Mouse (Mus musculus): Measurements from ENCODE around the gene Scfd2. TPM values are rescaled to one million over a fixed set of nuclear protein-coding genes. Genes with fewer than 3 reads are reported as not detected.

The Scfd2 gene
- polyA plus RNA-seq, 1 experiment from 2014 or later: 14.4 TPM

DNA sequence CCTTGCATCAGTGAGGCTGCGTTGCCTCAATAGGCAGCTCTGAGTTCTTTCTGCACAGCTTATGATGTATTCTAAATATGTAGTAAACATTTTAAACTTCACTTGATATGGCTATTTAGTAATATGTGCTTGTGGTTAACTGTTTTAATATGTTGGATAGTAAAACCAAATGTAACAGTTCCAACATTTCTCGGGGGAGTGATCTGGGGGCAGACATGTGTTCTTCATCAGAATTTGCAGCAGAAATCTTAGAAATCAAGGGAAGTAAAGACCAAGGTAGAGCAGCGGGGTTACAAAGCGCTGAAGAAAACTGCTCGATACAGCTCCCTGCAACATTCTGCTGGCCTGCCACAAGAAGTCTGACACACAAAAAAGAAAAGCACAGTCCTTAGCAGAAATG is 140.2 kb downstream of the Scfd2 start:
- no peak for ATAC-seq (ENCODE audit: insufficient number of reproducible peaks, insufficient read depth, low FRiP score, low read depth)
- Histone ChIP-seq H3K4me3 (ENCODE audit: control insufficient read depth in 1 of 2, insufficient read depth in 1 of 2, low read depth in 1 of 2, low read length in 2 of 2) (no peak overlapping the region), H3K9me3 (ENCODE audit: control insufficient read depth, low read length) (no peaks in the 10 kb centered on the region), H3K27me3 (ENCODE audit: control insufficient read depth, insufficient read depth, low read length) (no peaks in the 10 kb centered on the region), H3K4me1 (ENCODE audit: control insufficient read depth in 2 of 2, insufficient read depth in 2 of 2, low read length in 2 of 2) (peaks cover 13 to 19% of the 10 kb centered on the region in 2 experiments), H3K27ac (replicated peaks in 1 of 2; ENCODE audit: control insufficient read depth in 1 of 2, insufficient read depth in 1 of 2, low read depth in 2 of 2, low read length in 2 of 2) (no peak overlapping the region), H3K4me2 (ENCODE audit: low read length) (no peak overlapping the region), H3K36me3 (ENCODE audit: control insufficient read depth, insufficient read depth, low read length) (no peaks in the 10 kb centered on the region), H3K9ac (ENCODE audit: low read length) (no peak overlapping the region)
- WGBS: 83% methylated on average over 5 of the region's 5 CpGs

- Histone ChIP-seq H3K4me2 (ENCODE audit: low read length) (no peak overlapping the region), H3K9me3 (ENCODE audit: control insufficient read depth, low read length) (no peaks in the 10 kb centered on the region), H3K4me1 (ENCODE audit: control insufficient read depth in 2 of 2, insufficient read depth in 2 of 2, low read length in 2 of 2) (peaks cover 11 to 28% of the 10 kb centered on the region in 2 experiments), H3K27me3 (ENCODE audit: control insufficient read depth, insufficient read depth, low read length) (no peaks in the 10 kb centered on the region), H3K36me3 (ENCODE audit: control insufficient read depth, insufficient read depth, low read length) (no peaks in the 10 kb centered on the region), H3K4me3 (ENCODE audit: control insufficient read depth in 1 of 2, insufficient read depth in 1 of 2, low read depth in 1 of 2, low read length in 2 of 2) (no peak overlapping the region), H3K9ac (ENCODE audit: low read length) (no peak overlapping the region), H3K27ac (replicated peaks in 1 of 2; ENCODE audit: control insufficient read depth in 1 of 2, insufficient read depth in 1 of 2, low read depth in 2 of 2, low read length in 2 of 2) (peak overlapping the region in 1 of 2 experiments; percentile 74; a peak in 3 of 4 replicates)
- ATAC-seq (ENCODE audit: insufficient number of reproducible peaks, insufficient read depth, low FRiP score, low read depth): no peak
- WGBS: 45% methylated on average over 2 of the region's 2 CpGs
Measured at GRCm38 (mm10) chr5:74388849-74389248, 142.7 kb downstream of the Scfd2 start.

GRCm38 (mm10) chr5:74388101-74388500 is 143.5 kb downstream of the Scfd2 start:
- Histone ChIP-seq H3K4me1 (ENCODE audit: control insufficient read depth in 2 of 2, insufficient read depth in 2 of 2, low read length in 2 of 2) (peaks cover 11 to 28% of the 10 kb centered on the region in 2 experiments), H3K36me3 (ENCODE audit: control insufficient read depth, insufficient read depth, low read length) (no peaks in the 10 kb centered on the region), H3K27ac (replicated peaks in 1 of 2; ENCODE audit: control insufficient read depth in 1 of 2, insufficient read depth in 1 of 2, low read depth in 2 of 2, low read length in 2 of 2) (peak overlapping the region; percentile 26 to 74), H3K4me3 (ENCODE audit: control insufficient read depth in 1 of 2, insufficient read depth in 1 of 2, low read depth in 1 of 2, low read length in 2 of 2) (no peak overlapping the region), H3K9ac (ENCODE audit: low read length) (no peak overlapping the region), H3K4me2 (ENCODE audit: low read length) (0 out of 2 replicates have a peak overlapping the region, but pooled peaks have one; percentile 5), H3K27me3 (ENCODE audit: control insufficient read depth, insufficient read depth, low read length) (no peaks in the 10 kb centered on the region), H3K9me3 (ENCODE audit: control insufficient read depth, low read length) (no peaks in the 10 kb centered on the region)
- ATAC-seq (ENCODE audit: insufficient number of reproducible peaks, insufficient read depth, low FRiP score, low read depth): no peak; the same call in 1 of the 2 replicates
- WGBS: 32% methylated on average over 6 of the region's 6 CpGs

GRCm38 (mm10) chr5:74387143-74387886 is 144.2 kb downstream of the Scfd2 start:
- no peak for ATAC-seq (ENCODE audit: insufficient number of reproducible peaks, insufficient read depth, low FRiP score, low read depth)
- Histone ChIP-seq H3K9me3 (ENCODE audit: control insufficient read depth, low read length) (no peaks in the 10 kb centered on the region), H3K27ac (replicated peaks in 1 of 2; ENCODE audit: control insufficient read depth in 1 of 2, insufficient read depth in 1 of 2, low read depth in 2 of 2, low read length in 2 of 2) (peak overlapping the region; percentile 25 to 29; a peak in 2 of 4 replicates), H3K4me3 (ENCODE audit: control insufficient read depth in 1 of 2, insufficient read depth in 1 of 2, low read depth in 1 of 2, low read length in 2 of 2) (no peak overlapping the region), H3K4me1 (ENCODE audit: control insufficient read depth in 2 of 2, insufficient read depth in 2 of 2, low read length in 2 of 2) (peaks cover 11 to 28% of the 10 kb centered on the region in 2 experiments), H3K4me2 (ENCODE audit: low read length) (no peak overlapping the region), H3K9ac (ENCODE audit: low read length) (no peak overlapping the region), H3K36me3 (ENCODE audit: control insufficient read depth, insufficient read depth, low read length) (no peaks in the 10 kb centered on the region), H3K27me3 (ENCODE audit: control insufficient read depth, insufficient read depth, low read length) (no peaks in the 10 kb centered on the region)
- WGBS: 40% methylated on average over 1 of the region's 1 CpGs

DNA sequence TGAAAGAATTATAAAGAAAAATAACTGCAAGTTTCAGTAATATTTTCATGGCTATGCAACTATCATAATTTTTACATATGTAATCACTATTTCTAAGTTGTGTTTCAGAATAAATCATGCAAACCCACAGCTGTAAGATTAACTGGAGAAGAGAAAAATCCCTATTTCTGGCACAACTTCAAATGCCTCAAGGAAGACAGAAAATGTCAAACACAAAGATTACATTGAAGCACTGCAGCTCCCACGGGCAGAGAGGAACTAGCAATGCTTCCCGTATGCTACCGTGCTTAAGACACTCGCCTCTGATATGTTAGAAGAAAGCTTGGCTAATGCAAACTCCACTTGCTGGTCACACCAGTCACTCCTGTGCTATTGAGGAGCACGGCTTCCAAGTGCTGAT is 151.5 kb downstream of the Scfd2 start:
- Histone ChIP-seq H3K36me3 (ENCODE audit: control insufficient read depth, insufficient read depth, low read length) (no peaks in the 10 kb centered on the region), H3K9me3 (ENCODE audit: control insufficient read depth, low read length) (no peaks in the 10 kb centered on the region), H3K4me2 (ENCODE audit: low read length) (no peak overlapping the region), H3K27me3 (ENCODE audit: control insufficient read depth, insufficient read depth, low read length) (no peaks in the 10 kb centered on the region), H3K9ac (ENCODE audit: low read length) (no peak overlapping the region), H3K4me1 (ENCODE audit: control insufficient read depth in 2 of 2, insufficient read depth in 2 of 2, low read length in 2 of 2) (peaks cover 2 to 5% of the 10 kb centered on the region in 2 experiments; a peak in 2 of 4 replicates), H3K27ac (replicated peaks in 1 of 2; ENCODE audit: control insufficient read depth in 1 of 2, insufficient read depth in 1 of 2, low read depth in 2 of 2, low read length in 2 of 2) (0 out of 4 replicates have a peak overlapping the region, but pooled peaks of 1 of the 2 experiments have one; percentile 35), H3K4me3 (ENCODE audit: control insufficient read depth in 1 of 2, insufficient read depth in 1 of 2, low read depth in 1 of 2, low read length in 2 of 2) (no peak overlapping the region)
- WGBS: 41% methylated on average over 5 of the region's 5 CpGs
- no peak for ATAC-seq (ENCODE audit: insufficient number of reproducible peaks, insufficient read depth, low FRiP score, low read depth)

DNA sequence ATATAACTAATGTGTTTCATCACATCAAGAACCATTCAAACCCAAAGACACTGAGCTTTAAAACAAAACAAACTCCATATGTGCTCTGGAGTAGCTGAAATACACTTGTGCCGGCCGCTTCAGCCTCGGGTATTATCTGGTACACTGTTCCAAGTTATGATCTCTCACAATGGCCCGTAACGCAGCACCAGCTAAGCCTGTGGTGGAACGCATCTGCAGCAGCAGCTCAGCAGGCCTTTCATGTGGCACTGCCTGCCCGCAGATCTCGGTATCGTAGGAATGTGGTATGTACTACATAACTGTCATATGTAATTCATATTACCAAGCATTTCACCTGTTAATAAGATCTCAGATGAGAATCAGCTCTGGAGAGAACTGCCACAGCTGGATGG is 164.9 kb downstream of the Scfd2 start:
- Histone ChIP-seq H3K36me3 (ENCODE audit: control insufficient read depth, insufficient read depth, low read length) (no peaks in the 10 kb centered on the region), H3K27me3 (ENCODE audit: control insufficient read depth, insufficient read depth, low read length) (no peaks in the 10 kb centered on the region), H3K9ac (ENCODE audit: low read length) (no peak overlapping the region), H3K27ac (replicated peaks in 1 of 2; ENCODE audit: control insufficient read depth in 1 of 2, insufficient read depth in 1 of 2, low read depth in 2 of 2, low read length in 2 of 2) (no peak overlapping the region), H3K4me1 (ENCODE audit: control insufficient read depth in 2 of 2, insufficient read depth in 2 of 2, low read length in 2 of 2) (peaks cover 6 to 24% of the 10 kb centered on the region in 2 experiments), H3K9me3 (ENCODE audit: control insufficient read depth, low read length) (no peaks in the 10 kb centered on the region), H3K4me3 (ENCODE audit: control insufficient read depth in 1 of 2, insufficient read depth in 1 of 2, low read depth in 1 of 2, low read length in 2 of 2) (no peak overlapping the region), H3K4me2 (ENCODE audit: low read length) (no peak overlapping the region)
- WGBS: 60% methylated on average over 9 of the region's 9 CpGs
- ATAC-seq (ENCODE audit: insufficient number of reproducible peaks, insufficient read depth, low FRiP score, low read depth): no peak

GRCm38 (mm10) chr5:74365984-74366709 is 165.4 kb downstream of the Scfd2 start:
- ATAC-seq (ENCODE audit: insufficient number of reproducible peaks, insufficient read depth, low FRiP score, low read depth): no peak
- no peak overlapping the region for H3K9ac ChIP-seq (ENCODE audit: low read length)
- H3K4me1 ChIP-seq (ENCODE audit: control insufficient read depth in 2 of 2, insufficient read depth in 2 of 2, low read length in 2 of 2): peaks cover 6 to 25% of the 10 kb centered on the region in 2 experiments
- H3K27ac ChIP-seq (replicated peaks in 1 of 2; ENCODE audit: control insufficient read depth in 1 of 2, insufficient read depth in 1 of 2, low read depth in 2 of 2, low read length in 2 of 2): no peak overlapping the region
- no peaks in the 10 kb centered on the region for H3K36me3 ChIP-seq (ENCODE audit: control insufficient read depth, insufficient read depth, low read length)
- H3K4me3 ChIP-seq (ENCODE audit: control insufficient read depth in 1 of 2, insufficient read depth in 1 of 2, low read depth in 1 of 2, low read length in 2 of 2): no peak overlapping the region
- 51% methylated on average over 4 of the region's 4 CpGs for WGBS
- H3K4me2 ChIP-seq (ENCODE audit: low read length): no peak overlapping the region
- H3K9me3 ChIP-seq (ENCODE audit: control insufficient read depth, low read length): no peaks in the 10 kb centered on the region
- no peaks in the 10 kb centered on the region for H3K27me3 ChIP-seq (ENCODE audit: control insufficient read depth, insufficient read depth, low read length)

Measured in heart, embryonic 14.5 days (tissue).